Mouse (Mus musculus): ENCODE data around the gene Med21. TPM values are rescaled to one million over a fixed set of nuclear protein-coding genes. Genes with fewer than 3 reads are reported as not detected.
A peak's percentile ranks its signal among the peaks of the same experiment; 100 is the strongest.

The Med21 gene
- polyA plus RNA-seq, 1 experiment: 38.8 TPM

DNA sequence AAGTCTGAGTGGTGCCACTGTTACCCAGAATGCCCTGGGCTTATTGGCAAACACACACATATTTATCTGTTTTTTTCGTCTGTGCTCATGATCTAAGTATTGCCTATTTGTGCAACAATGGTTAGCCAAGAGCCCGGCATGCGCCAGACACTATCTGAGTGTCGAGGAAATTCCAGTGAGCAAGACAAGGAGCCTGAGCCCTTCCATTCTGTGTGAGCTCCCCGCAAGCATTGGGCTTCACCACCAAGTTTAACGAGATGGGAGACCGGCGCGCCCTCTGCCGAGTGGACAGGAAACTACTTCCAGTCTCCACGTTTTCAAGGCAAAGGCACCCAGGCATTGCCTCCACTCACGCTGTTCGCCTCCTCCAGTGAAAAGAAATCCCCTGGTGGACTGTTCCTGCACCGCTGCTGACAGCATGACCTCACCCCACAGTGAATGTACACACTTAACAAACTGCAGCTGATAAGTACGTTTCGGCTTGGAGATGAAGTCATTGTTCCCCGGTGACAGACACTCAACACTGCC is 43.5 kb downstream of the Med21 start:
- WGBS: 80% methylated on average over 17 of the region's 17 CpGs
- Histone ChIP-seq H3K36me3 (ENCODE audit: control insufficient read depth, insufficient read depth, low read length) (no peaks in the 10 kb centered on the region), H3K4me1 (replicated peaks; ENCODE audit: control insufficient read depth, insufficient read depth, low read length) (no peaks in the 10 kb centered on the region), H3K27me3 (ENCODE audit: control insufficient read depth, insufficient read depth, low read length) (no peaks in the 10 kb centered on the region), H3K4me3 (ENCODE audit: control insufficient read depth, insufficient read depth, low read length) (no peak overlapping the region), H3K27ac (ENCODE audit: control insufficient read depth, insufficient read depth, low read length) (no peak overlapping the region)
- peak; percentile 59; the same call in 1 of the 2 replicates for TF ChIP-seq CTCF (IDR thresholded peaks at IDR 0.05; ENCODE audit: borderline replicate concordance, control insufficient read depth, extremely low read depth, insufficient read depth, low read length, poor library complexity)
- TF ChIP-seq POLR2A (IDR thresholded peaks at IDR 0.05; ENCODE audit: control insufficient read depth, extremely low read depth, insufficient read depth, low read length, poor library complexity): no peak
- DNase-seq: peak; percentile 59

DNA sequence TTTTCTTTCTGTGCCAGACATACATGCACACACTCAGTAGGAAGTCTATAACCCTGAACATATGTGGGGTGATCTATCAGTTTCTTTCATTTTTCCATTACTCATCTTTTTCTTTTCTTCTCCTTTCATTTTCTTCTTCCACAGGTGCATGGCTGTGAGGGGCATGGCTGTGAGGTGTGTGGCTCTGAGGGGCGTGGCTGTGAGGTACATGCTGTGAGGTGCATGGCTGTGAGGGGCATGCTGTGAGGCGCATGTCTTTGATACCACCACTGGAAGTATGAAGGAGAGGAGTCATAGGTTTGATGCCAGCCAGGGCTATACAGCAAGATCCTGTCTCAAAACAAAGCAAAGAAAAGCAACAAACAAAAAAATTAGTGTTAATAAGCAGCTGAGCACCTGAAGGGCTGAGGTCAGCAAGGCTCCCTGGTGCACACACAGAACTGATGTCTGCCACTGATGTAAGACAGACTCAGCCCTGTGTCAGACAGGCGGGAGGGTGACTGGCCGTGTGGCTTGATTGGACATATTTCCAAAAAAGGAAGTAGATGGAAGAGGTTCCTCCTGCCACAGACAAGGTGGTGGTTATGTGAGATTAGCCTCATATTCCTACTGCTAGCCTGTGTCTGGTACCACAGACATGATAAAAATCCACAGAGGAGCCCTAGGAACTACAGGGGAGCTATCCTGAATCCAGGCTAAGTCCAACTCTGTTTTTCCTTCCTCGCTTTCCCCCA is 44.3 kb downstream of the Med21 start:
- no peak for DNase-seq
- Histone ChIP-seq H3K4me1 (replicated peaks; ENCODE audit: control insufficient read depth, insufficient read depth, low read length) (no peaks in the 10 kb centered on the region), H3K27ac (ENCODE audit: control insufficient read depth, insufficient read depth, low read length) (no peak overlapping the region), H3K36me3 (ENCODE audit: control insufficient read depth, insufficient read depth, low read length) (no peaks in the 10 kb centered on the region), H3K4me3 (ENCODE audit: control insufficient read depth, insufficient read depth, low read length) (no peak overlapping the region), H3K27me3 (ENCODE audit: control insufficient read depth, insufficient read depth, low read length) (no peaks in the 10 kb centered on the region)
- 64% methylated on average over 5 of the region's 5 CpGs for WGBS
- TF ChIP-seq POLR2A (IDR thresholded peaks at IDR 0.05; ENCODE audit: control insufficient read depth, extremely low read depth, insufficient read depth, low read length, poor library complexity): no peak
- no peak for TF ChIP-seq CTCF (IDR thresholded peaks at IDR 0.05; ENCODE audit: borderline replicate concordance, control insufficient read depth, extremely low read depth, insufficient read depth, low read length, poor library complexity)

DNA sequence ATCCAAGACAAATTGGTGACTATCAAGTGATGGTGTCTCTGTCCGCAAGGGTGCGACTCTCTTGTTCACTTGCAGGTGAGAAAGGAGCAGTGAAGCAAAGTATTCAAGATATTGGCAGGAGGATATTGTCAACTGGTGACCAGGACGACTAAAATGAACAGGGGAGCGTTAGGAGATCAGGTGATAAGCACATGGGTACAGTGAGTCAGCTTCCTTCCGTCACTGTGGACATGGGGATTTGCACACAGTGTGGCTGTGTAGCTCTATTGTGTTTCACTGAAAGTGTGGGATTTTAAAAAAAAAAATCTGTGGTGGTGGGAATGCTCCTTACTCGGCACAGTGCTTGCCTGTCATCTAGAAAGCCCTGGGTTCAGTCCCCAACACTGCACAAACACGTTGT is 45.7 kb downstream of the Med21 start:
- no peak for TF ChIP-seq POLR2A (IDR thresholded peaks at IDR 0.05; ENCODE audit: control insufficient read depth, extremely low read depth, insufficient read depth, low read length, poor library complexity)
- no peak for TF ChIP-seq CTCF (IDR thresholded peaks at IDR 0.05; ENCODE audit: borderline replicate concordance, control insufficient read depth, extremely low read depth, insufficient read depth, low read length, poor library complexity)
- 92% methylated on average over 7 of the region's 7 CpGs for WGBS
- Histone ChIP-seq H3K4me1 (replicated peaks; ENCODE audit: control insufficient read depth, insufficient read depth, low read length) (no peaks in the 10 kb centered on the region), H3K36me3 (ENCODE audit: control insufficient read depth, insufficient read depth, low read length) (no peaks in the 10 kb centered on the region), H3K27me3 (ENCODE audit: control insufficient read depth, insufficient read depth, low read length) (no peaks in the 10 kb centered on the region), H3K4me3 (ENCODE audit: control insufficient read depth, insufficient read depth, low read length) (no peak overlapping the region), H3K27ac (ENCODE audit: control insufficient read depth, insufficient read depth, low read length) (no peak overlapping the region)
- DNase-seq: no peak

DNA sequence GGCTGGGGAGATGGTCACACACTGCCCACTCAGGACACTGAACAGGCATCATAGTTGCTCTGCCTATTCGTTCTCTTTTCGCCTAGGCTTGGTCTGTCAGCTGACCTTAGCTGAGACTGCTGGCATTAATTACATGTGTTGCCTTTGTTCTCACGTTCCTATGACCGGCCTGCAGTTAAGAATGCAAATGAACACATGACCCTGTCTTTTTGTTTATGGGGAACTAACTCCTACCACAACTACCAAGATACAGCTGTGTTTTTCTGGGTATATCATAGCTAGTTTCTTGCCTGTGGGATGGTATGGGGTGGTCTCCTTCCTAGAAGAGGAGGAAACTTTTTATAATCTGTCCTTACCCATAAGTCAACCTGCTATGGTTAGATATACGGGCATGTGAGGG is 46.5 kb downstream of the Med21 start:
- Histone ChIP-seq H3K36me3 (ENCODE audit: control insufficient read depth, insufficient read depth, low read length) (no peaks in the 10 kb centered on the region), H3K4me1 (replicated peaks; ENCODE audit: control insufficient read depth, insufficient read depth, low read length) (no peaks in the 10 kb centered on the region), H3K27me3 (ENCODE audit: control insufficient read depth, insufficient read depth, low read length) (no peaks in the 10 kb centered on the region), H3K27ac (ENCODE audit: control insufficient read depth, insufficient read depth, low read length) (no peak overlapping the region), H3K4me3 (ENCODE audit: control insufficient read depth, insufficient read depth, low read length) (no peak overlapping the region)
- no peak for DNase-seq
- 92% methylated on average over 5 of the region's 5 CpGs for WGBS
- TF ChIP-seq CTCF (IDR thresholded peaks at IDR 0.05; ENCODE audit: borderline replicate concordance, control insufficient read depth, extremely low read depth, insufficient read depth, low read length, poor library complexity) (no peak), POLR2A (IDR thresholded peaks at IDR 0.05; ENCODE audit: control insufficient read depth, extremely low read depth, insufficient read depth, low read length, poor library complexity) (no peak)

DNA sequence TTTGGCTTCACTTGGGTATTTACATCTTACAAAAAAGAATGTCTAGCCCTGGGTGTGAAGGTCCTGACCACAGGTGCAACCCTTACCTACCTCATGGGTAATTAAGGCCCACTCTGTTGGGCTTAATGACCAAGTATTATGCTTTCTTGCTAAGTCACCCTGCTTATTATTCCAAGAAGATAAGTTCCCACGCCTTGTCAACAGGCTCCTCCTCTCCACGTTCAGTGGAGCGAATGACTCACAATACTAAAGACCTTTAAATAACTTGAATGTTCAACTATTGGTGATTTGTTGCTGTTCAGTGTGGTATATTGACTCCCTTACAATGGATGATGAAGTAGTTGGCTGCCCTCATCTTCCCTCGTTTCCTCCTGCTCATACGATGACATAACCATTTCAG is 55.4 kb downstream of the Med21 start:
- Histone ChIP-seq H3K36me3 (ENCODE audit: control insufficient read depth, insufficient read depth, low read length) (no peaks in the 10 kb centered on the region), H3K27ac (ENCODE audit: control insufficient read depth, insufficient read depth, low read length) (no peak overlapping the region), H3K4me1 (replicated peaks; ENCODE audit: control insufficient read depth, insufficient read depth, low read length) (0 out of 2 replicates have a peak, but pooled peaks cover 3% of the 10 kb centered on the region), H3K27me3 (ENCODE audit: control insufficient read depth, insufficient read depth, low read length) (no peaks in the 10 kb centered on the region), H3K4me3 (ENCODE audit: control insufficient read depth, insufficient read depth, low read length) (no peak overlapping the region)
- DNase-seq: no peak
- 89% methylated on average over 5 of the region's 5 CpGs for WGBS
- no peak for TF ChIP-seq CTCF (IDR thresholded peaks at IDR 0.05; ENCODE audit: borderline replicate concordance, control insufficient read depth, extremely low read depth, insufficient read depth, low read length, poor library complexity)
- no peak for TF ChIP-seq POLR2A (IDR thresholded peaks at IDR 0.05; ENCODE audit: control insufficient read depth, extremely low read depth, insufficient read depth, low read length, poor library complexity)

DNA sequence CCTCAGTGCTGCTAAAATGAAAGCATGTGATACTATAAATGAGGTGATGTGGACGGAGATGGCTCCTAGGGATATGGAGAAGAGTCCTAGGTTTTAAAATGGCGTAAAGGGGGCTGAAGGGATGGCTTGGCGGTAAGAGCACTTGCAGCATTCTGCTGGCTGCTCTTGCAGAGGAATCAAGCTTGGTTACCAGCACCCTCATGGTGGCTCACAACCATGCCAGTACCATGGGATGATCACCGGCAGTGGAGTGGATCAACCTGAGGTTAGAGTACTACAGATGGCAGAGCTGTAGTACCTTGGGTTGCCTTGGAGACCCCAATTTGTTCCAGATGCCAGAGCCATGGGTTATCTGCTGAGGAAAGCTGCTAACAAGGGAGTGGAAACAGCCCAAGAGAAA is 56.0 kb downstream of the Med21 start:
- DNase-seq: no peak
- 97% methylated on average over 4 of the region's 4 CpGs for WGBS
- no peak overlapping the region for H3K4me3 ChIP-seq (ENCODE audit: control insufficient read depth, insufficient read depth, low read length)
- H3K27ac ChIP-seq (ENCODE audit: control insufficient read depth, insufficient read depth, low read length): no peak overlapping the region
- no peaks in the 10 kb centered on the region for H3K36me3 ChIP-seq (ENCODE audit: control insufficient read depth, insufficient read depth, low read length)
- no peaks in the 10 kb centered on the region for H3K27me3 ChIP-seq (ENCODE audit: control insufficient read depth, insufficient read depth, low read length)
- no peak for TF ChIP-seq POLR2A (IDR thresholded peaks at IDR 0.05; ENCODE audit: control insufficient read depth, extremely low read depth, insufficient read depth, low read length, poor library complexity)
- TF ChIP-seq CTCF (IDR thresholded peaks at IDR 0.05; ENCODE audit: borderline replicate concordance, control insufficient read depth, extremely low read depth, insufficient read depth, low read length, poor library complexity): no peak
- 0 out of 2 replicates have a peak, but pooled peaks cover 3% of the 10 kb centered on the region for H3K4me1 ChIP-seq (replicated peaks; ENCODE audit: control insufficient read depth, insufficient read depth, low read length)

Other genes with a start within 250 kb of the Med21 start
- 60.3 and 61.8 TPM in 2 replicates for gene Itpr2, start 140.3 kb upstream of the Med21 start, polyA plus RNA-seq (2012; rRNA removed)
- 156 and 184 TPM in 2 replicates for gene Fgfr1op2, start 65.3 kb upstream of the Med21 start, polyA plus RNA-seq (2012; rRNA removed)
- gene Ints13, start 64.7 kb upstream of the Med21 start, polyA plus RNA-seq (2012; rRNA removed): 37.3 and 44.0 TPM in 2 replicates
- gene Tm7sf3, start 277 bp downstream of the Med21 start, polyA plus RNA-seq (2012; rRNA removed): 8.4 and 9.6 TPM in 2 replicates
- gene Stk38l, start 82.4 kb downstream of the Med21 start, polyA plus RNA-seq (2012; rRNA removed): 3.5 and 3.8 TPM in 2 replicates
- gene Arntl2, start 153.5 kb downstream of the Med21 start, polyA plus RNA-seq (2012; rRNA removed): 5.2 and 6.2 TPM in 2 replicates
- gene Smco2, start 207.6 kb downstream of the Med21 start, polyA plus RNA-seq (2012; rRNA removed): 0.42 TPM in 1 of 2 replicates, not detected in the other
- 4.2 and 5.0 TPM in 2 replicates for gene Ppfibp1, start 245.9 kb downstream of the Med21 start, polyA plus RNA-seq (2012; rRNA removed)